Mouse (Mus musculus) kidney, embryonic 15.5 days (tissue): ENCODE results near the gene Sept3. TPM values are rescaled to one million over a fixed set of nuclear protein-coding genes. Genes with fewer than 3 reads are reported as not detected.
A peak's percentile ranks its signal among the peaks of the same experiment; 100 is the strongest.

Experiments used
- ATAC-seq: fragments of 200-750 bp; cut with Nextera tagmentation; replicated peaks from 2 replicates; pipeline ENCODE4 v1.8.0; 2017; ENCODE audit warnings: moderate TSS enrichment; ENCODE audit not compliant: low FRiP score
- H3K27ac ChIP-seq: fragments of 300-500 bp; sonication (generic); 2 replicates; pipeline ENCODE4 v1.5.1; 2015; ENCODE audit warnings: mild to moderate bottlenecking, inconsistent platforms
- H3K27me3 ChIP-seq: fragments of 300-500 bp; sonication (generic); 2 replicates; pipeline ENCODE4 v1.6.1; 2015; ENCODE audit warnings: inconsistent platforms
- H3K36me3 ChIP-seq: fragments of 300-500 bp; sonication (generic); 2 replicates; pipeline ENCODE4 v1.6.1; 2015; ENCODE audit warnings: inconsistent platforms
- H3K4me1 ChIP-seq: fragments of 300-500 bp; sonication (generic); 2 replicates; pipeline ENCODE4 v1.6.1; 2015; ENCODE audit warnings: inconsistent platforms
- H3K4me2 ChIP-seq: fragments of 300-500 bp; sonication (generic); 2 replicates; pipeline ENCODE4 v1.6.1; 2015; ENCODE audit warnings: moderate library complexity, mild to moderate bottlenecking, inconsistent platforms
- H3K4me3 ChIP-seq: fragments of 300-500 bp; sonication (generic); replicated peaks from 2 replicates; pipeline ENCODE4 v1.5.1; 2015; ENCODE audit warnings: mild to moderate bottlenecking, inconsistent platforms
- H3K9ac ChIP-seq: fragments of 300-500 bp; sonication (generic); 2 replicates; pipeline ENCODE4 v1.6.1; 2015; ENCODE audit warnings: mild to moderate bottlenecking, inconsistent platforms
- H3K9me3 ChIP-seq: fragments of 300-500 bp; sonication (generic); replicated peaks from 2 replicates; pipeline ENCODE4 v1.6.1; 2016; ENCODE audit warnings: inconsistent platforms
- WGBS: fragments of 180-500 bp; shearing (Covaris S2); methylation state at CpG from one replicate; pipeline ENCODE4 v1.1.7; 2015; ENCODE audit warnings: mixed read lengths; 5-methylcytosine and 5-hydroxymethylcytosine counted together
- polyA plus RNA-seq: library from polyadenylated mRNA; unstranded; fragments of >200 nt; fragmentation: Nextera tagmentation; extraction: Ambion mirVana; gene quantifications from 2 replicates; pipeline ENCODE4 v1.2.1, GENCODE M21; 2015

Gene Sept3
- polyA plus RNA-seq, 1 experiment from 2014 or later: 13.6 TPM

GRCm38 (mm10) chr15:82272295-82272694, 2.4 kb upstream of the Sept3 start:
- no peak overlapping the region for H3K4me2 ChIP-seq
- 92% methylated on average over 6 of the region's 6 CpGs for WGBS
- no peak overlapping the region for H3K27ac ChIP-seq
- no peaks in the 10 kb centered on the region for H3K9me3 ChIP-seq
- H3K27me3 ChIP-seq: peaks cover 51% of the 10 kb centered on the region
- H3K9ac ChIP-seq: no peak overlapping the region
- no peaks in the 10 kb centered on the region for H3K36me3 ChIP-seq
- no peak for ATAC-seq
- H3K4me1 ChIP-seq: peaks cover 17% of the 10 kb centered on the region
- no peak overlapping the region for H3K4me3 ChIP-seq

GRCm38 (mm10) chr15:82274927-82275901, 521 bp downstream of the Sept3 start:
- no peaks in the 10 kb centered on the region for H3K9me3 ChIP-seq
- WGBS: under 1% methylated on average over 86 of the region's 86 CpGs
- peak overlapping the region; percentile 57 for H3K4me3 ChIP-seq
- peaks cover 17% of the 10 kb centered on the region for H3K4me1 ChIP-seq
- peak overlapping the region; percentile 94 for H3K4me2 ChIP-seq
- H3K27me3 ChIP-seq: peaks cover 51% of the 10 kb centered on the region
- no peak overlapping the region for H3K27ac ChIP-seq
- peak overlapping the region; percentile 48 for H3K9ac ChIP-seq
- no peaks in the 10 kb centered on the region for H3K36me3 ChIP-seq
- peak; percentile 52 for ATAC-seq

- Histone ChIP-seq H3K36me3 (0 out of 2 replicates have a peak, but pooled peaks cover 3% of the 10 kb centered on the region), H3K27me3 (peaks cover 38% of the 10 kb centered on the region), H3K9me3 (no peaks in the 10 kb centered on the region), H3K27ac (no peak overlapping the region), H3K9ac (no peak overlapping the region), H3K4me3 (no peak overlapping the region), H3K4me1 (peaks cover 15% of the 10 kb centered on the region), H3K4me2 (no peak overlapping the region)
- 72% methylated on average over 5 of the region's 5 CpGs for WGBS
- no peak for ATAC-seq
Measured at GRCm38 (mm10) chr15:82277591-82277990, 2.9 kb downstream of the Sept3 start.

- 83% methylated on average over 4 of the region's 4 CpGs for WGBS
- peaks cover 6% of the 10 kb centered on the region for H3K4me1 ChIP-seq
- peaks cover 13% of the 10 kb centered on the region; the same call in 1 of the 2 replicates for H3K36me3 ChIP-seq
- H3K27ac ChIP-seq: no peak overlapping the region
- H3K4me3 ChIP-seq: no peak overlapping the region
- peaks cover 9% of the 10 kb centered on the region; the same call in 1 of the 2 replicates for H3K27me3 ChIP-seq
- no peak overlapping the region for H3K4me2 ChIP-seq
- no peak overlapping the region for H3K9ac ChIP-seq
- no peaks in the 10 kb centered on the region for H3K9me3 ChIP-seq
- no peak for ATAC-seq
Measured at GRCm38 (mm10) chr15:82280638-82281037, 5.9 kb downstream of the Sept3 start.

DNA sequence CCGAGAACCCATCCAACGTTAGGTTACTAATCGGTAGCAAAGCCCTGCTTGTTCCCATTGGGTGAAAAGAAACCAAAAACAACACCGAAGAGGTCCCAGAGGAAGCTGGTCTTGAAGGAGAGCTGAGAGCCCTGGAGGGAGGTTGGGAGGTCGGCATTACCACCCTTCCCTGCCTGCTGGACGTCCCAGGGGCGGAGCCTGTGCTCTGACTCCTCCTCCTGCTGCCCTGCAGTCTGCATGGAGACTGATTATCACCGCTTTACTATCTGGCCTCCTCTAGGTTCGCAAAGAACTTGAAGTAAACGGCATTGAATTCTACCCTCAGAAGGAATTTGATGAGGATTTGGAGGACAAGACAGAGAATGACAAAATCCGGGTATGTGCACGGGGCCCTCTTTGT, 11.5 kb downstream of the Sept3 start:
- no peak for ATAC-seq
- 66% methylated on average over 12 of the region's 12 CpGs for WGBS
- peaks cover 22% of the 10 kb centered on the region; the same call in 1 of the 2 replicates for H3K36me3 ChIP-seq

DNA sequence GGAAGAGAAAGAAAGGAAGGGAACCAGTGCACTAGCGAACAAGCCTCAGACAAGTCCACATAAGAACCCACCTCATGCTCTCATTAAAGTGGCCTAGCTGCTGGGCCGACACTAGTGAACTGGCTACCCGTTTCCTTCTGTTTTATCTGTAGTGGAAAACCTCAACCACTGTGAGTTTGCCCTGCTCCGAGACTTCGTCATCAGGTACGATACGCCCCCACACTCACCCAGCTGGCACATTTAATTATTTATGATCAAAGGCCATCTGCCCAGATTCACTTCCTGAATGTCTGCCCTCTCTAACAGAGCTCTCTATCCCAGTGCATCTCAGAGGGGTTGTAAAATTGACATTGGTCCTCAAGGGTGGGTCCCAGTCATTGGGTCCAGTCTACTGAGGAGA, 15.6 kb downstream of the Sept3 start:
- H3K36me3 ChIP-seq: 0 out of 2 replicates have a peak, but pooled peaks cover 10% of the 10 kb centered on the region
- no peak overlapping the region for H3K27ac ChIP-seq
- H3K4me1 ChIP-seq: peaks cover 15% of the 10 kb centered on the region
- ATAC-seq: no peak
- H3K4me3 ChIP-seq: no peak overlapping the region
- H3K9me3 ChIP-seq: no peaks in the 10 kb centered on the region
- H3K9ac ChIP-seq: no peak overlapping the region
- H3K4me2 ChIP-seq: no peak overlapping the region
- 74% methylated on average over 7 of the region's 7 CpGs for WGBS
- no peaks in the 10 kb centered on the region for H3K27me3 ChIP-seq

More for the DNA sequence above, 11.5 kb downstream of the Sept3 start:
- Histone ChIP-seq H3K27ac (no peak overlapping the region), H3K4me2 (no peak overlapping the region), H3K4me1 (no peaks in the 10 kb centered on the region), H3K4me3 (no peak overlapping the region), H3K27me3 (no peaks in the 10 kb centered on the region), H3K9ac (no peak overlapping the region), H3K9me3 (no peaks in the 10 kb centered on the region)

- H3K36me3 ChIP-seq: 0 out of 2 replicates have a peak, but pooled peaks cover 10% of the 10 kb centered on the region
- no peak overlapping the region for H3K27ac ChIP-seq
- WGBS: 18% methylated on average over 5 of the region's 5 CpGs
- 0 out of 2 replicates have a peak overlapping the region, but pooled peaks have one; percentile 0 for H3K9ac ChIP-seq
- no peaks in the 10 kb centered on the region for H3K9me3 ChIP-seq
- H3K27me3 ChIP-seq: no peaks in the 10 kb centered on the region
- H3K4me3 ChIP-seq: peak overlapping the region; percentile 21
- H3K4me2 ChIP-seq: peak overlapping the region; percentile 55
- peaks cover 15% of the 10 kb centered on the region for H3K4me1 ChIP-seq
- ATAC-seq: peak; percentile 15; the same call in 1 of the 2 replicates
Measured at GRCm38 (mm10) chr15:82292851-82293250, 18.2 kb downstream of the Sept3 start.

DNA sequence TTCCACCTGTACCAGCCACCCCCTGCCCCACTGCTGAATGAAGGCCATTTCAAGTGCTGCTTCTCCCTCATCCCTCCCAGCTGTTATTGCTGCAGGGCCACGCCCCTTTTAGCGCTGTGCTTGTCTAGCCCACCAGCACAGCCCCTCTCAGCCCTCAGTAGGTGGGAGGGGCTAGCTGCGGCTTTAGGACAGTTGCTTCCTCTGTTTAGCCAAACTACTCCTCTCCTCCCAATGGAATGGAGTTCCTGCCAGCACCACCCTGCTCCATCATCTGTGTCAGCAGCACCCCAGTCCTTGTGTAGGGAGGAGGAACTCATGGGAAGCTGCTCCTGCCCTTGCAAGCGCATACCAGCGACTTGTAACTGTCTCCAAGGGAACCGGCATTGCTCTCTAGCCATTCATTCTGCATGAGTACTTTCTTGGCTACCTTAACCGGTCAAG, 18.6 kb downstream of the Sept3 start:
- peak overlapping the region; percentile 55 for H3K4me2 ChIP-seq
- peak overlapping the region; percentile 37; the same call in 1 of the 2 replicates for H3K27ac ChIP-seq
- 0 out of 2 replicates have a peak overlapping the region, but pooled peaks have one; percentile 0 for H3K9ac ChIP-seq
- no peaks in the 10 kb centered on the region for H3K9me3 ChIP-seq
- 4% methylated on average over 7 of the region's 7 CpGs for WGBS
- 0 out of 2 replicates have a peak, but pooled peaks cover 10% of the 10 kb centered on the region for H3K36me3 ChIP-seq
- peak; percentile 85 for ATAC-seq
- no peaks in the 10 kb centered on the region for H3K27me3 ChIP-seq
- H3K4me1 ChIP-seq: peaks cover 15% of the 10 kb centered on the region
- H3K4me3 ChIP-seq: peak overlapping the region; percentile 21

GRCm38 (mm10) chr15:82294059-82294458, 19.4 kb downstream of the Sept3 start:
- Histone ChIP-seq H3K27me3 (0 out of 2 replicates have a peak, but pooled peaks cover 5% of the 10 kb centered on the region), H3K4me1 (peaks cover 19% of the 10 kb centered on the region), H3K4me2 (no peak overlapping the region), H3K9ac (no peak overlapping the region), H3K4me3 (no peak overlapping the region), H3K9me3 (no peaks in the 10 kb centered on the region), H3K36me3 (0 out of 2 replicates have a peak, but pooled peaks cover 6% of the 10 kb centered on the region), H3K27ac (0 out of 2 replicates have a peak overlapping the region, but pooled peaks have one; percentile 37)
- ATAC-seq: no peak
- 54% methylated on average over 8 of the region's 8 CpGs for WGBS

DNA sequence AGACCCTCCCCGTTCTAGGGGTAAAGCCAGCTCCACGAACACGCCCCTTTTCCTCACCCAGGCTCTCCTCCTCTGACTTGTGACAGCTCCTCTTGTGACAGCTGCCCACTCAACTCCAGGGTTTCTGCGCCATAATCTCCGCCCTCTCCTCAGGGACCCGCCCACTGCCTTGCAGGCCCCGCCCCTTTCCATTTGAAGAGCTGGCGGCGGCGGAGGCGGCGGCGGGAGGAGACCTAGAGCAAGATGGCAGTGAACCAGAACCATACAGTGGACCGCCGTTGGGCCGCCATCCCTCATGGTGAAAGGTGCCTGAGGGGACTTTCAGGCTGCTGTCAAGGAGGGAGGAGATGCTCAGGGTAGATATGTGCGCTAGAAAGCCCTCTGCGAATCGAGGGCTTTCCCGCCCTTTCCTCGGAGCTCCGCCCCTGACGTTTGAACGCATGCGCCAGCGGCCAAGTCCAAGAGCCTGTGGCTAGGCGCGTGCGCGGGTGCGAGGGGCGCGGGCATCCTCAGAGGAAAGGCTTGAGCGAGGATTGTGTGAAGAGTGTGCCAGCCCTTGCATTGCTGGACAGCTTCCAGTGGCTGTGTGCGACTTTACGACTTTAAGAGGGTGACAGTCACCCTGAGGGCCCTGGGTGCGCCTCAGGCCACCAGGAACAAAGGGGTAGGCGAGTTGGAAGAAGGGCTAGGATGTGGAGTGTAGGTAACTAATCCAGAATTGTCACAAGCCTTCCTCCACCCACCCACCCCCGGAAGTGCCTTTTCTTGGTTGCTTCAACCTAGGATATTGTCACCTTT, 24.3 kb downstream of the Sept3 start, which contains the start of gene Wbp2nl:
Gene Wbp2nl, plus strand, starts transcription at position 191 of the 798 bp plus-strand sequence.
- peak within 1 kb of the TSS; percentile 42 for H3K4me2 ChIP-seq
- peaks cover 6% of the 10 kb centered on the region for H3K4me1 ChIP-seq
- no peak within 1 kb of the TSS for H3K27ac ChIP-seq
- H3K36me3 ChIP-seq: no peaks in the 10 kb centered on the region
- ATAC-seq: no peak
- H3K4me3 ChIP-seq: 0 out of 2 replicates have a peak within 1 kb of the TSS, but pooled peaks have one; percentile 0
- 54% methylated on average over 39 of the region's 39 CpGs for WGBS
- 0 out of 2 replicates have a peak, but pooled peaks cover 5% of the 10 kb centered on the region for H3K27me3 ChIP-seq
- H3K9ac ChIP-seq: no peak within 1 kb of the TSS
- no peaks in the 10 kb centered on the region for H3K9me3 ChIP-seq

DNA sequence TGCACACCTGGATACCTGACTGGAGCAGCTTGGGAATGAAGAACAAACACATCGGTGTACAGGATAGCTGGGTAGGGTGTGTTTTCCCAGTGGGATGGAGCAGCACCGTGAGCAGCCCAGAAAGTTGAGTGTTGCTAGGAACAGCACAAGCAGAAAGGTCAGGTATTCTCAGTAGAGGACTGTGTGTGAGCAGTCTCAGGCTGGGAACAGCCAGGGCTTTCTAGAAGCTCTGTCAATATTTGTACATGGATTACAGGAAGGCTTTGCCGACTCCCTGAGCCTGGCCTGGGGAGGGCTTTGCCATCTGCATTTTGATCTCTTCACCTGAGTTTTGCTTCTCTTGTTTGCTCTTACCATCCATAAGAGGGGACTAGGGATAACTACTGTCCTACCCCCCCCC, 32.4 kb downstream of the Sept3 start:
- Histone ChIP-seq H3K4me2 (no peak overlapping the region), H3K9ac (no peak overlapping the region), H3K27ac (no peak overlapping the region), H3K4me3 (no peak overlapping the region), H3K27me3 (no peaks in the 10 kb centered on the region), H3K4me1 (0 out of 2 replicates have a peak, but pooled peaks cover 2% of the 10 kb centered on the region), H3K9me3 (no peaks in the 10 kb centered on the region), H3K36me3 (no peaks in the 10 kb centered on the region)
- ATAC-seq: no peak
- WGBS: 84% methylated on average over 3 of the region's 3 CpGs
